In the genomic region with DNA sequence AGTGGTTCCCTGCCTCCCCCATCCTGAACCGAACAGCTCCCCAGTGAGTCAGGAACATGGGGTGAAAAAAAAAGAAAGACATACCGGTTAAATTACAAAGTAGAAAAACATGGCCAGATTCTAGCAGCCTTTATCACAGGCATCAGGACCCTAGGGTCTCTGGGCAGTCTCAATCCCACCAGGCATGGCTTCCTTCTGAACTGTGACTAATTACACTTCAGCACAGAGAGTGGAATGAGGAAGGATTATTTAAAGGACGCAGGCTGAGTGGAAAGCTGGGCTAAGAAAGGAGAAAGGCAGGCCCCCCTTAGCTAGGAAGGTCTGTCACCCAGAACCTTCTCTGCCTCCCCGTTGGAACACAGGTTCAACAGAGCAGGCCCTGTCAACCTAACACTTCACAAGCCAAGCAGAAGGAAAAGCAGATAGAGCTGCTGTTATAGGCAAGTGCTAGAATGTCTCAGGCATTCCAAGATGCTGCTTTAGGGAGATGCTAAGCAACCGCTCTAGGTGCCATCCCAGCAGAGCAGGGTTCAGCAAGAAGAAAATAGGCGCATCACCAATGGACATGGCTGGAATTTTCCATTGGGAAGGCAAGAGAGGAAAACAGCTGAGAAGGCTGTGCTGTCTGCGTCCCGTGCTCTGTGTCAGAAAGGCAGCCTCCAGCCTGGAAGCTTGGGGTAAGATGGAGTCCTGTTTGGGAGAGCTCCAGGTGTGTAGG, we compare ENCODE assay signal across 9 mouse cellular contexts. TPM values are rescaled to one million over a fixed set of nuclear protein-coding genes. Genes with fewer than 3 reads are reported as not detected.
DNase-seq lines count a peak whose midpoint lies in the region; ATAC-seq and TF ChIP-seq lines count a peak whose summit lies in the region.
"Had no signal": no experiment of that assay in that cellular context is flagged by ENCODE, and none has a peak within 500 bp of the region (broad histone marks: within the 10 kb centered on the region; RNA-seq: fewer than 3 reads in every experiment).

No protein-coding gene starts in this region.

- TF ChIP-seq CTCF in kidney, adult 2 months (conservative IDR thresholded peaks at IDR 0.05; ENCODE audit: insufficient read depth, insufficient read length, low read depth, low read length) = no peak

- 24% methylated on average over 8 of the region's 8 CpGs for WGBS in kidney, adult 2 months
- 29% methylated on average over 8 of the region's 8 CpGs for WGBS in hindbrain, embryonic 11.5 days
- WGBS in midbrain, embryonic 14.5 days = 28% methylated on average over 8 of the region's 8 CpGs

- no peak overlapping the region for H3K4me2 ChIP-seq in hindbrain, embryonic 11.5 days (replicated peaks; ENCODE audit: low read depth, low read length)
- H3K4me2 ChIP-seq in midbrain, embryonic 14.5 days (ENCODE audit: low read length) = peak overlapping the region; percentile 81

- H3K36me3 ChIP-seq in kidney, adult 2 months (ENCODE audit: control insufficient read depth, insufficient read depth, low read length) = no peaks in the 10 kb centered on the region; the same call in 1 of the 2 replicates
- H3K36me3 ChIP-seq in hindbrain, embryonic 11.5 days (ENCODE audit: control insufficient read depth, insufficient read depth, low read length) = no peaks in the 10 kb centered on the region
- H3K36me3 ChIP-seq in midbrain, embryonic 14.5 days (ENCODE audit: control insufficient read depth, insufficient read depth, low read length) = peaks cover 26% of the 10 kb centered on the region

- no peak for TF ChIP-seq POLR2A in kidney, adult 2 months (IDR thresholded peaks at IDR 0.05; ENCODE audit: low read depth, low read length)

- H3K9me3 ChIP-seq in hindbrain, embryonic 11.5 days (ENCODE audit: control insufficient read depth, low read length) = no peaks in the 10 kb centered on the region
- H3K9me3 ChIP-seq in midbrain, embryonic 14.5 days (ENCODE audit: control insufficient read depth, low read length) = no peaks in the 10 kb centered on the region

- H3K4me3 ChIP-seq in kidney, adult 2 months (ENCODE audit: insufficient read depth, low read depth, low read length) = no peak overlapping the region
- no peak overlapping the region for H3K4me3 ChIP-seq in hindbrain, embryonic 11.5 days (ENCODE audit: low read depth, low read length)
- no peak overlapping the region; the same call in 1 of the 2 replicates for H3K4me3 ChIP-seq in midbrain, embryonic 14.5 days (replicated peaks; ENCODE audit: low read depth, low read length)

- H3K9ac ChIP-seq in hindbrain, embryonic 11.5 days (ENCODE audit: low read depth, low read length) = peak overlapping the region; percentile 12
- peak overlapping the region; percentile 27; the same call in 1 of the 2 replicates for H3K9ac ChIP-seq in midbrain, embryonic 14.5 days (replicated peaks; ENCODE audit: low read length)

- H3K4me1 ChIP-seq in kidney, adult 2 months (ENCODE audit: control insufficient read depth, insufficient read depth, low read length) = peaks cover 74% of the 10 kb centered on the region
- peaks cover 56% of the 10 kb centered on the region for H3K4me1 ChIP-seq in hindbrain, embryonic 11.5 days (replicated peaks; ENCODE audit: control insufficient read depth, insufficient read depth, low read length)
- H3K4me1 ChIP-seq in midbrain, embryonic 14.5 days (ENCODE audit: control insufficient read depth, insufficient read depth, low read length) = peaks cover 84% of the 10 kb centered on the region

- ATAC-seq in hindbrain, embryonic 11.5 days (ENCODE audit: low FRiP score) = no peak
- ATAC-seq in midbrain, embryonic 14.5 days (ENCODE audit: low FRiP score, low TSS enrichment) = no peak
- ATAC-seq: Patski had no signal

- H3K27me3 ChIP-seq in kidney, adult 2 months (replicated peaks; ENCODE audit: control insufficient read depth, insufficient read depth, low read length) = no peaks in the 10 kb centered on the region
- no peaks in the 10 kb centered on the region for H3K27me3 ChIP-seq in hindbrain, embryonic 11.5 days (ENCODE audit: control insufficient read depth, insufficient read depth, low read length)
- no peaks in the 10 kb centered on the region for H3K27me3 ChIP-seq in midbrain, embryonic 14.5 days (ENCODE audit: control insufficient read depth, insufficient read depth, low read length)
- H3K27me3 ChIP-seq: Patski had no signal

- peak overlapping the region; percentile 77 for H3K27ac ChIP-seq in kidney, adult 2 months (ENCODE audit: insufficient read depth, low read depth, low read length)
- peak overlapping the region; percentile 92 for H3K27ac ChIP-seq in hindbrain, embryonic 11.5 days (ENCODE audit: low read depth, low read length)
- H3K27ac ChIP-seq in midbrain, embryonic 14.5 days (replicated peaks; ENCODE audit: low read depth, low read length) = peak overlapping the region; percentile 92

- DNase-seq in kidney, adult 2 months = peak; percentile 51
- DNase-seq in kidney, postnatal 14 days = no peak
- DNase-seq in cerebellum, adult 9-10 months = peak; percentile 76
- DNase-seq in hindbrain, embryonic 11.5 days (ENCODE audit: low spot score) = no peak
- peak; percentile 45 for DNase-seq in midbrain, embryonic 14.5 days
- DNase-seq in natural killer cell, adult 2 months (ENCODE audit: low spot score in 2 of 2) = no peak
- no peak for DNase-seq in thymus, postnatal 25 days
- no peak for DNase-seq in kidney, adult 11 months

RNA-seq across cellular contexts. Expression of gene Zmynd8, which starts 22.5 kb away (rescaled TPM):
- polyA plus RNA-seq in kidney, adult 2 months (2012; rRNA removed) = 27.7 and 29.0 TPM in 2 replicates
- polyA plus RNA-seq in hindbrain, embryonic 11.5 days (2014; fragmentation: Nextera tagmentation; extraction: Ambion mirVana) = 41.9 and 52.9 TPM in 2 replicates
- polyA plus RNA-seq in midbrain, embryonic 14.5 days (2014; fragmentation: Nextera tagmentation; extraction: Ambion mirVana) = 64.4 and 67.8 TPM in 2 replicates

Comparison
In these comparisons a context has a peak if more than half of its experiments do, and no peak if none do; other contexts are left out.
1. DNase-seq: peak in kidney, adult 2 months (single experiment), cerebellum, adult 9-10 months (single experiment) and midbrain, embryonic 14.5 days (single experiment); none in kidney, postnatal 14 days (single experiment), hindbrain, embryonic 11.5 days (single experiment), natural killer cell, adult 2 months (0 of 2), thymus, postnatal 25 days (single experiment) and kidney, adult 11 months (single experiment).
2. Peak in every context shown above with its lines, with median percentiles within 50 percentile points of each other: H3K27ac ChIP-seq.